Mouse (Mus musculus) embryonic facial prominence, embryonic 12.5 days (tissue): ENCODE measurements around the gene Plekha8. TPM values are rescaled to one million over a fixed set of nuclear protein-coding genes. Genes with fewer than 3 reads are reported as not detected.
A peak's percentile ranks its signal among the peaks of the same experiment; 100 is the strongest.

Experiments
- ATAC-seq: fragments of 200-750 bp; cut with Nextera tagmentation; 2 replicates; pipeline ENCODE4 v1.8.0; 2017; ENCODE audit not compliant: insufficient number of reproducible peaks, insufficient read depth, low FRiP score, low TSS enrichment
- H3K27ac ChIP-seq: fragments of 300-500 bp; sonication (generic); 2 replicates; pipeline ENCODE4 v1.5.1; 2016; ENCODE audit warnings: mild to moderate bottlenecking
- H3K27me3 ChIP-seq: fragments of 300-500 bp; sonication (generic); 2 replicates; pipeline ENCODE4 v1.6.1; 2016; ENCODE audit warnings: mild to moderate bottlenecking, moderate library complexity
- H3K36me3 ChIP-seq: fragments of 300-500 bp; sonication (generic); 2 replicates; pipeline ENCODE4 v1.6.1; 2016; ENCODE audit warnings: mild to moderate bottlenecking
- H3K4me1 ChIP-seq: fragments of 300-500 bp; sonication (generic); 2 replicates; pipeline ENCODE4 v1.6.1; 2016
- H3K4me2 ChIP-seq: fragments of 300-500 bp; sonication (generic); replicated peaks from 2 replicates; pipeline ENCODE4 v1.6.1; 2016; ENCODE audit warnings: mild to moderate bottlenecking, moderate library complexity
- H3K4me3 ChIP-seq: fragments of 300-500 bp; sonication (generic); 2 replicates; pipeline ENCODE4 v1.5.1; 2016; ENCODE audit warnings: mild to moderate bottlenecking
- H3K9ac ChIP-seq: fragments of 300-500 bp; sonication (generic); 2 replicates; pipeline ENCODE4 v1.6.1; 2016; ENCODE audit warnings: mild to moderate bottlenecking, moderate library complexity
- H3K9me3 ChIP-seq: fragments of 300-500 bp; sonication (generic); 2 replicates; pipeline ENCODE4 v1.6.1; 2016; ENCODE audit warnings: mild to moderate bottlenecking, moderate library complexity
- WGBS: fragments of 180-500 bp; shearing (Covaris S2); methylation state at CpG from one replicate; pipeline ENCODE4 v1.1.7; 2016; 5-methylcytosine and 5-hydroxymethylcytosine counted together
- polyA plus RNA-seq: library from polyadenylated mRNA; unstranded; fragments of >200 nt; fragmentation: Nextera tagmentation; extraction: Ambion mirVana; gene quantifications from 2 replicates; pipeline ENCODE4 v1.2.1, GENCODE M21; 2016

The Plekha8 gene
- polyA plus RNA-seq, 1 experiment from 2014 or later = 23.3 TPM

GRCm38 (mm10) chr6:54669868-54670267 is 75.0 kb downstream of the Plekha8 start:
- H3K36me3 ChIP-seq = no peaks in the 10 kb centered on the region
- no peak for ATAC-seq
- WGBS = 88% methylated on average over 6 of the region's 6 CpGs
- H3K4me2 ChIP-seq = no peak overlapping the region
- no peaks in the 10 kb centered on the region for H3K4me1 ChIP-seq
- no peak overlapping the region for H3K4me3 ChIP-seq
- H3K27ac ChIP-seq = no peak overlapping the region
- no peak overlapping the region for H3K9ac ChIP-seq
- no peaks in the 10 kb centered on the region; the same call in 1 of the 2 replicates for H3K27me3 ChIP-seq
- no peaks in the 10 kb centered on the region for H3K9me3 ChIP-seq

DNA sequence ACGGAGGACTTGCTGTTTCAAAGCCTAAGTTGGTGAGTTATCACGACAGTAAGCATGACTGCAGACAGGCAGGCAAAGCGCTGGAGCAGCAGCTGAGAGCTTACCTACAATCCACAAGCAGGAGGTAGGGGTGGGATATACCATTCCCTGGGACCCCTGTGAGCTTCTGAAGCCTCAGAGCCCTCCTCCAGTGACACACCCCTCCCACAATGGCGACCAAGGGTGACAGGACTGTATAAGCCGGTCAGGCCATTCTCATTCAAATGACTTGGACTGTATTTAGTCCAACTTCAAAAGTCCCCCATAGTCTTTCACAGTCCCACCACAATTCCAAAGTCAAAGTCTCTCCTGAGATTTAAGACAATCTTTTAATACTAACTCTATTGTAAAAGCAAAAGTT is 78.0 kb downstream of the Plekha8 start:
- no peak overlapping the region for H3K4me2 ChIP-seq
- H3K27ac ChIP-seq = no peak overlapping the region
- no peaks in the 10 kb centered on the region for H3K36me3 ChIP-seq
- H3K27me3 ChIP-seq = no peaks in the 10 kb centered on the region; the same call in 1 of the 2 replicates
- no peaks in the 10 kb centered on the region for H3K4me1 ChIP-seq
- H3K9ac ChIP-seq = no peak overlapping the region
- H3K4me3 ChIP-seq = no peak overlapping the region
- no peaks in the 10 kb centered on the region for H3K9me3 ChIP-seq
- no peak for ATAC-seq
- 58% methylated on average over 5 of the region's 5 CpGs for WGBS

DNA sequence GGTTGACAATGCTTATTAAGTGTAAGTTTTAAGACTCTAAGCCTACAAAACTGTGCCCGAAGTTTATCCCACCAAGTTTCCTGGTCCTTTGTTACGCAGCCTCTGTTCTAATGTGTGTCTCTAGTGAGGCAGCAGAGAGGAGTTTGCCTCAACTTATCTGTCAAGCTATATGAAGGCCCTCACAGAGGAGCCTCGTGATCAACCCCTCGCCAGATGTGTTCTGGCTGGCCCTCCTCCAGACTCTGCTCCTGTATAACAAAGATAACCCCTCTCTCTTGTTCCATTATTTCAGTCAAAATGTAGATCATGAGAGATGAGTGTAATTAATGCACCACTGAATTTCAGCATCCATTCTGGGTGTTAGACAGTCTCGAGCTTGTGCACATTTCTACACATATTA is 84.8 kb downstream of the Plekha8 start:
- Histone ChIP-seq H3K9me3 (no peaks in the 10 kb centered on the region), H3K4me2 (no peak overlapping the region), H3K9ac (no peak overlapping the region), H3K4me1 (peaks cover 4% of the 10 kb centered on the region; the same call in 1 of the 2 replicates), H3K4me3 (no peak overlapping the region), H3K27ac (no peak overlapping the region), H3K27me3 (peaks cover 27% of the 10 kb centered on the region), H3K36me3 (no peaks in the 10 kb centered on the region)
- ATAC-seq = no peak
- 80% methylated on average over 5 of the region's 5 CpGs for WGBS

DNA sequence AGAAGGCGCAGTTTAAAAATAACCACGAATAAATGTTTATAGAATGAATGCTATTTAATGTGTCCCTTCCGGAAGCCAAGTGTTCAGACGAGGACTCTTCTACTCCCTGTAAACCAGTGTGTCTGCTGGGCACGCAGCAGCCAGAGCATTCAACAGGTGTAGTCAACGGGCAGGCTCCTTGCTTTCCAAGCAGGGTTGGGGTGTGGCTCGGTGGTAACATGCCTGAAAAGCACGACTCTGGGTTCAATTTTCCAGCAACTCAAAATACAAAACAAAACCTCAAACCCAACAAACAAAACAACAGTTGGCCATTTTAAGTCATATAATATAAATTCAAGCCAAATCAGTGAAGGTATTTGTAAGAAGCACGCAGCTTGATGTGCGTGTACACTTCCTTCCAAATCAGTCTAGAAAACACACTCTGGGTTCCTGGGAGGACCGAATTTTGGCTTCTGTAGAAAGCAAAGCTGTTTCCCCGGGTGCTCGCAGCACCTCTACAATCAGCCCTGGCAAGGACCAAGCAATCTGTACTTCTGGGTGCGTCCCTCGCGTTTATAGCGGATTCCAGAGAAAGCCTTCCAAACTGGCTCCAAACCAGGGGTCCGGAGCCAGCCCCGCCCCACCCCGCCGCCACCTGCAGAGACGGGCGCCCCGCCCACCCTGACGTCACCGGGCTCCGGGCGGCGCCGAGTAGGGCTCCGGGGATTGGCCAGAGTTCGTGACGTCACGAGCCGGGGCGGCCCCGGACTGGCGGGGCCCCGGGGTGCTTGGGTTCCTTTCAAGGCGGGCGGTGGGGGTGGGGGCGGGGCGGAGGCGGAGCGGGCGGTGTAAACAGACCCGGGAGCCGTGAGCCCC is 86.2 kb downstream of the Plekha8 start, which contains the start of gene Mturn:
Gene Mturn, plus strand, starts transcription at position 734 of the 855 bp plus-strand sequence.
- peak within 1 kb of the TSS; percentile 78 for H3K9ac ChIP-seq
- peak within 1 kb of the TSS; percentile 85 for H3K4me3 ChIP-seq
- peak; percentile 94 for ATAC-seq
- H3K27ac ChIP-seq = no peak within 1 kb of the TSS
- peak within 1 kb of the TSS; percentile 99 for H3K4me2 ChIP-seq
- H3K9me3 ChIP-seq = no peaks in the 10 kb centered on the region
- peaks cover 4% of the 10 kb centered on the region; the same call in 1 of the 2 replicates for H3K4me1 ChIP-seq
- H3K27me3 ChIP-seq = peaks cover 27% of the 10 kb centered on the region
- WGBS = 5% methylated on average over 48 of the region's 48 CpGs
- H3K36me3 ChIP-seq = no peaks in the 10 kb centered on the region

DNA sequence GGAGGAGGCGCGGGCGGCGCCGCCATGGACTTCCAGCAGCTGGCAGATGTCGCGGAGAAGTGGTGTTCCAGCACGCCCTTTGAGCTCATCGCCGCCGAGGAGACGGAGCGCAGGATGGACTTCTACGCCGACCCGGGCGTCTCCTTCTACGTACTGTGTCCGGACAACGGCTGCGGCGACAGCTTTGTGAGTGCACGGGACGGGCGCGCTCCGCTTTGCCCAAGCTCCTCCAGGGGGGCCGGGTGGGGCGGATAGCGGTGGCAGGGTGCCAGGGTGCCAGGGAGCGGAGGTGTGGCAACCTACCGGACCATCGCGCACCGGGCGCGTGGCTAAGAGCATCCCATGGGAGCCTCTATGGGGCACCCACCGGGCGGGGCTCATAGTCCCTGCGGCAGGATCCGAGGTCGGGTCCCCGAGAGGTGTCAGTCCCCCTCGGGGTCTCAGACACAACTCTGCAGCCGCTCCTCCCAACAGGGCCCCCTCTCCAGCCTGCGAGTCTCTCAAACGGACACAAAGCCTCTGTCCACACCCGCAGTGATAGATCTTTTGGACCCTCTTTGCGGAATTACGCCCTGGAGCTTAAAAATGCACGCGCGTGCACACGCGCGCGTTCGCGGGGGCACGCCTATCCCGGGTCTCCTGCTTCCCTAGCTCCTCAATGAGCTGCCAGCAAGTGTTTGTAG is 87.0 kb downstream of the Plekha8 start:
- H3K27me3 ChIP-seq = peaks cover 27% of the 10 kb centered on the region

DNA sequence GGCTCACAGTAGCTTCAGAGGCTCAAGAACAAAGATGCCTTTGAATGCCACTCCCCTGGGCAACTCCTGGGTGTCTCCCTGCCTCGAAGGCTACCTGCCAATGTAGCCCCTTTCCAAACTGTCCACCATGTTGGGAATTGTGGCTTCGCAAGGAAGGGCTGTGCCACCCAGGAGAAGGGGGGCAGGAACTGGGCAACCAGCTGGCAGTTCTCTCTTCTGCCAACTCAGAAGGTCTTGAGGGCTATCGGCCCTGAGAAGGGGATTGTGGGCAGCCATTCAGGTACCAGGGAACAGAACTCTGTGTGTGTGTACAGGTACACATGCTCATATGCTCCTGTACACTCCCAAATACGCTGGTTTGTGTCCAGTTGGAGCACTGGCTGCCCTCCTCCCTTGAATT is 89.2 kb downstream of the Plekha8 start:
- no peaks in the 10 kb centered on the region for H3K9me3 ChIP-seq
- H3K27me3 ChIP-seq = peaks cover 27% of the 10 kb centered on the region
- no peak overlapping the region for H3K4me2 ChIP-seq
- WGBS = 76% methylated on average over 4 of the region's 4 CpGs
- peaks cover 4% of the 10 kb centered on the region; the same call in 1 of the 2 replicates for H3K4me1 ChIP-seq
- H3K27ac ChIP-seq = no peak overlapping the region
- H3K36me3 ChIP-seq = no peaks in the 10 kb centered on the region
- H3K9ac ChIP-seq = no peak overlapping the region
- H3K4me3 ChIP-seq = no peak overlapping the region
- ATAC-seq = no peak

More for the DNA sequence above, 87.0 kb downstream of the Plekha8 start:
- no peak overlapping the region for H3K27ac ChIP-seq
- ATAC-seq = peak; percentile 76
- H3K4me3 ChIP-seq = peak overlapping the region; percentile 85
- peaks cover 4% of the 10 kb centered on the region; the same call in 1 of the 2 replicates for H3K4me1 ChIP-seq
- no peaks in the 10 kb centered on the region for H3K9me3 ChIP-seq
- H3K4me2 ChIP-seq = peak overlapping the region; percentile 99
- WGBS = under 1% methylated on average over 61 of the region's 61 CpGs
- H3K36me3 ChIP-seq = no peaks in the 10 kb centered on the region
- peak overlapping the region; percentile 78 for H3K9ac ChIP-seq

DNA sequence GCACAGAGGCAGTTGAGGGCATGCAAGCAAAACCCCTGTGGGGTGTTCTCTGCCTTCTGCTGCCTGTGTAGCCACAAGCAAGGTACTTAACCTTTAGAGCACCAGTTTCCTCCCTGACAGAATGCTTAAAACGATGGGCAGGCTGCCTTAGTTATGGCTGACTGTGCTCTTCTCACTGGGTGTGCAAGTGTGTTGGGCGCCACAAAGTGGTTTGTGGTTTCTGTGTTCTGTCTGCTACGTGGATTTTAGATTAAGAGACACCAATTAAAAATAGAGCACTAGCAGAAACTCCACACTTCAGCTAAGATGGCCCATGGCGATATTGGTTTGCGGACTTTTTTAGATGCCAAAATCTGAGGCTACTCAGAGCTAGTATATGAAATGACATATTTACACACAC is 90.2 kb downstream of the Plekha8 start:
- no peak overlapping the region for H3K27ac ChIP-seq
- H3K4me2 ChIP-seq = no peak overlapping the region
- peaks cover 18% of the 10 kb centered on the region for H3K27me3 ChIP-seq
- H3K9me3 ChIP-seq = no peaks in the 10 kb centered on the region
- H3K4me1 ChIP-seq = peaks cover 4% of the 10 kb centered on the region; the same call in 1 of the 2 replicates
- H3K4me3 ChIP-seq = no peak overlapping the region
- ATAC-seq = no peak
- H3K36me3 ChIP-seq = no peaks in the 10 kb centered on the region
- H3K9ac ChIP-seq = no peak overlapping the region
- 79% methylated on average over 5 of the region's 5 CpGs for WGBS

GRCm38 (mm10) chr6:54685716-54686395 is 90.9 kb downstream of the Plekha8 start:
- WGBS = 77% methylated on average over 14 of the region's 14 CpGs
- Histone ChIP-seq H3K4me1 (peaks cover 4% of the 10 kb centered on the region; the same call in 1 of the 2 replicates), H3K36me3 (no peaks in the 10 kb centered on the region), H3K4me2 (no peak overlapping the region), H3K9ac (no peak overlapping the region; the same call in 1 of the 2 replicates), H3K27ac (no peak overlapping the region), H3K4me3 (no peak overlapping the region), H3K9me3 (no peaks in the 10 kb centered on the region), H3K27me3 (peaks cover 17% of the 10 kb centered on the region)
- ATAC-seq = no peak

DNA sequence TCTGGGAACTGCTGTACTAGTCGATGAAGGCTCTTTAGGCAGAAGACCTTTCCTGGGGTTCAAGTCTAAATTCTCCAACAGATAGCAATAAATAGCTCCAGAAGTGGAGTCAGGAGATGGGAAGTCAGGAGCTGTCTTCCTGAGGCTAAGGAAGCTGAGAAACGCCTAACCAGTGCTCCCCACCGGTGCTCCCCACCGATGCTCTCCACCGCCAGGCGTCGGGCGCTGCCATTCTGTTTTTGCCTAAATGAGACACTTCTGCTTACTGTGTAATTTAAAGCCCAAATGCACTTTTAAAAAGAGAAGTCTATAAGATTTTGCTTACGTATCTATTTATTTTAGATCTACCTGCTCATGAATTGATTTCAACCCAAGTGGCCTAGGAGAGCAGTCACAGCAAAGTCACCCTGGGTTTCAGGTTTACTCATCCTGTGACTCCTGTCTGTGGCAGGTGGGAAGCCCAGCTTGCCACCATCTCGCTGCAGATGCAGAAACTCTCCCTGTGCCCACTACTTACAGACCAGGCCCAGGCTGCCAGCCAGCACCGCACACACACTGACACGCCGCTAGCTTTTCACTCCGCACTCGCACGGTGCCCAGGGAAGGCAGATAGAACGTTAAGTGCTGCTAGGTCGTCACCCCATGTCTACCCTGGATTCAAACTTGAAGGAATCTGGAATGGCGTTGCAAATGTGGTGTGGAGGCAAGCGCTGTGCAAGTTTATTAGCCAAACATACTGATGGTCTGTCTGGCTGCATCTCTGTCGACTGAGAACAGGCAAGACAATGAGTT is 92.2 kb downstream of the Plekha8 start:
- H3K4me2 ChIP-seq = no peak overlapping the region
- H3K9me3 ChIP-seq = no peaks in the 10 kb centered on the region
- peaks cover 3% of the 10 kb centered on the region; the same call in 1 of the 2 replicates for H3K4me1 ChIP-seq
- WGBS = 91% methylated on average over 21 of the region's 21 CpGs
- no peak overlapping the region for H3K27ac ChIP-seq
- H3K36me3 ChIP-seq = no peaks in the 10 kb centered on the region
- no peak for ATAC-seq
- no peak overlapping the region for H3K4me3 ChIP-seq
- peaks cover 17% of the 10 kb centered on the region for H3K27me3 ChIP-seq
- no peak overlapping the region for H3K9ac ChIP-seq

DNA sequence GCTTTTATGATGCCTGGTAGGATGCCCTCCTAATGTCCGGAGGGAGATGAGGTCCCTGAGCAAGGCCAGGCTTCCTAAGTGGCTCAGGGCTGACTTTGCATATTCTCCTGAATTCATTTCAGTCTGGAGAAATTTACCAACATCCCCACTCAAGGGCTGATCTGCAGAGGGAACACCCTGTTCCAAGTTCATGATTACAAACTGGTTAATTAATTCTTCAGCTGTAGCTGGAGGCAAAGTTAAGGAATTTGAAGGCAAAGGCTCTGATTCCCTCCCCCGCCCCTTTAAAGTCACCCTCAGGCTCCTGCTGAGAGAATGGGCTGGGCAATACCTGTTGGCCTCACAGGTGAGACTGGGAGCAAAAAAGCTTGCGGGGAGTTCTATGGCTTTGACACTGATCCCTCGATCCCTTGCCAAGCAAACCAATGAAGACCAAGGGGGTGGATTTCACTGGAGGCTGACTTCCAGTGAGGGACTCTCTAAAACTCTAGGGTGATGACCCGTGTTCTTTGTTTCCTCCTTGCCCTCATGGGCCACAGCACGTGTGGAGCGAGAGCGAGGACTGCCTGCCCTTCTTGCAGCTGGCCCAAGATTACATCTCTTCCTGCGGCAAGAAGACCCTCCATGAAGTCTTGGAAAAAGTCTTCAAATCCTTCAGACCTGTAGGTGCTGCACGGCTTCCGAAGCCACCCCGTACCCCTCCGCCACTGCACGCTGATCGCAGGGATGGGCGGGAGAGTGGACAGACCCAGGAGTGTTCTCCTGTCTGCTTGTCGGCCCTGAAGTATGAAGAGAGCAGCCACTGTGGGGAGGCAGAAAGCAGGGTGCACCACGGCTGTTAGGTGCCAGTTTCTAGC is 93.8 kb downstream of the Plekha8 start:
- Histone ChIP-seq H3K36me3 (no peaks in the 10 kb centered on the region), H3K4me1 (no peaks in the 10 kb centered on the region), H3K4me3 (no peak overlapping the region), H3K27me3 (peaks cover 5% of the 10 kb centered on the region), H3K4me2 (no peak overlapping the region), H3K9ac (no peak overlapping the region), H3K9me3 (no peaks in the 10 kb centered on the region), H3K27ac (no peak overlapping the region)
- ATAC-seq = no peak
- WGBS = 76% methylated on average over 18 of the region's 18 CpGs
